Mouse (Mus musculus) C2C12 (cell line): ENCODE data around the gene Mmp15. TPM values are rescaled to one million over a fixed set of nuclear protein-coding genes. Genes with fewer than 3 reads are reported as not detected.

Experiments used
- H3K27me3 ChIP-seq: one replicate; pipeline ENCODE4 v1.6.1; 2011; ENCODE audit not compliant: control insufficient read depth, insufficient read depth, insufficient read length
- H3K36me3 ChIP-seq: one replicate; pipeline ENCODE4 v1.6.1; 2011; ENCODE audit not compliant: control insufficient read depth, insufficient read depth
- H3K4me3 ChIP-seq: one replicate; pipeline ENCODE4 v1.5.1; 2011; ENCODE audit warnings: mild to moderate bottlenecking, control low read depth; ENCODE audit not compliant: poor library complexity, insufficient read depth, severe bottlenecking
- H3K79me2 ChIP-seq: one replicate; pipeline ENCODE4 v1.6.1; 2011; ENCODE audit not compliant: control insufficient read depth, insufficient read depth
- H3K79me3 ChIP-seq: one replicate; pipeline ENCODE4 v1.6.1; 2011; ENCODE audit warnings: low read depth, control low read depth
- H3ac ChIP-seq: one replicate; pipeline ENCODE3; 2011; ENCODE audit warnings: low read depth; ENCODE audit not compliant: control insufficient read depth, insufficient read length
- CEBPB ChIP-seq: IDR thresholded peaks from one replicate; pipeline ENCODE4 v1.6.1; 2011; ENCODE audit warnings: low read depth, mild to moderate bottlenecking, control low read depth, moderate library complexity
- CTCF ChIP-seq: IDR thresholded peaks from one replicate; pipeline ENCODE4 v1.5.1; 2011; ENCODE audit not compliant: control insufficient read depth, insufficient read depth, insufficient read length
- FOSL1 ChIP-seq: IDR thresholded peaks from one replicate; pipeline ENCODE4 v1.8.0; 2011; ENCODE audit warnings: mild to moderate bottlenecking, low read length; ENCODE audit not compliant: poor library complexity, insufficient read depth, severe bottlenecking
- MAX ChIP-seq: IDR thresholded peaks from one replicate; pipeline ENCODE4 v1.6.1; 2011; ENCODE audit warnings: mild to moderate bottlenecking, control low read depth
- MYOD1 ChIP-seq: IDR thresholded peaks from one replicate; pipeline ENCODE4 v1.6.1; 2011; ENCODE audit warnings: low read depth; ENCODE audit not compliant: control insufficient read depth, insufficient read length
- MYOG ChIP-seq: IDR thresholded peaks from one replicate; pipeline ENCODE4 v1.6.1; 2011; ENCODE audit not compliant: control insufficient read depth, insufficient read length; ENCODE audit errors: extremely low read depth
- USF1 ChIP-seq: IDR thresholded peaks from one replicate; pipeline ENCODE4 v1.6.1; 2011; ENCODE audit warnings: low read depth, mild to moderate bottlenecking, control low read depth, moderate library complexity
- polyA plus RNA-seq: library from polyadenylated mRNA; unstranded; fragments of >200 nt; fragmentation: generic; extraction: Trizol; gene quantifications from one replicate; pipeline ENCODE4 v1.2.1, GENCODE M21; 2012; ENCODE audit warnings: missing spikeins

Mmp15 gene
- polyA plus RNA-seq, 1 experiment, result 6.0 TPM

- Histone ChIP-seq H3ac (no peak overlapping the region), H3K36me3 (no peaks in the 10 kb centered on the region), H3K4me3 (no peak overlapping the region), H3K27me3 (peaks cover 19% of the 10 kb centered on the region), H3K79me3 (no peaks in the 10 kb centered on the region), H3K79me2 (no peaks in the 10 kb centered on the region)
- TF ChIP-seq FOSL1, result no peak
- no peak for TF ChIP-seq MYOG
- TF ChIP-seq CTCF, result no peak
- TF ChIP-seq MAX, result no peak
- TF ChIP-seq USF1, result no peak
- TF ChIP-seq MYOD1, result no peak
- no peak for TF ChIP-seq CEBPB
Observed at GRCm38 (mm10) chr8:95313857-95314256, 38.2 kb upstream of the Mmp15 start.

GRCm38 (mm10) chr8:95314707-95315106 is 37.4 kb upstream of the Mmp15 start:
- Histone ChIP-seq H3K79me2 (no peaks in the 10 kb centered on the region), H3K4me3 (no peak overlapping the region), H3ac (no peak overlapping the region), H3K79me3 (no peaks in the 10 kb centered on the region), H3K27me3 (peaks cover 15% of the 10 kb centered on the region), H3K36me3 (no peaks in the 10 kb centered on the region)
- no peak for TF ChIP-seq MAX
- TF ChIP-seq CTCF, result no peak

- no peaks in the 10 kb centered on the region for H3K79me2 ChIP-seq
- H3ac ChIP-seq, result no peak overlapping the region
- no peaks in the 10 kb centered on the region for H3K36me3 ChIP-seq
- H3K27me3 ChIP-seq, result peaks cover 15% of the 10 kb centered on the region
- H3K4me3 ChIP-seq, result no peak overlapping the region
- no peaks in the 10 kb centered on the region for H3K79me3 ChIP-seq
- no peak for TF ChIP-seq FOSL1
- no peak for TF ChIP-seq MYOD1
- TF ChIP-seq CEBPB, result no peak
- no peak for TF ChIP-seq MAX
- TF ChIP-seq USF1, result no peak
- TF ChIP-seq CTCF, result no peak
- no peak for TF ChIP-seq MYOG
Observed at GRCm38 (mm10) chr8:95315350-95315749, 36.7 kb upstream of the Mmp15 start.

GRCm38 (mm10) chr8:95320224-95321139 is 31.6 kb upstream of the Mmp15 start:
- Histone ChIP-seq H3K79me3 (no peaks in the 10 kb centered on the region), H3K27me3 (peaks cover 4% of the 10 kb centered on the region), H3K79me2 (no peaks in the 10 kb centered on the region), H3ac (no peak overlapping the region), H3K4me3 (no peak overlapping the region), H3K36me3 (peaks cover 4% of the 10 kb centered on the region)
- TF ChIP-seq CTCF (no peak), CEBPB (no peak), USF1 (no peak), FOSL1 (no peak), MAX (no peak), MYOG (no peak), MYOD1 (no peak)

- Histone ChIP-seq H3K36me3 (peaks cover 20% of the 10 kb centered on the region), H3ac (no peak overlapping the region), H3K79me2 (no peaks in the 10 kb centered on the region), H3K4me3 (no peak overlapping the region), H3K79me3 (no peaks in the 10 kb centered on the region), H3K27me3 (peaks cover 4% of the 10 kb centered on the region)
- TF ChIP-seq MAX (no peak), USF1 (no peak), CTCF (no peak), MYOG (no peak), FOSL1 (no peak), CEBPB (no peak), MYOD1 (no peak)
Observed at GRCm38 (mm10) chr8:95323201-95323600, 28.9 kb upstream of the Mmp15 start.

GRCm38 (mm10) chr8:95324646-95325045 is 27.4 kb upstream of the Mmp15 start:
- Histone ChIP-seq H3K79me3 (peaks cover 1% of the 10 kb centered on the region), H3K27me3 (no peaks in the 10 kb centered on the region), H3K79me2 (peaks cover 9% of the 10 kb centered on the region), H3K36me3 (peaks cover 34% of the 10 kb centered on the region), H3ac (no peak overlapping the region), H3K4me3 (no peak overlapping the region)
- no peak for TF ChIP-seq USF1
- TF ChIP-seq MAX, result no peak
